Mouse (Mus musculus) stomach, postnatal 0 days (tissue): Measurements from ENCODE around the gene Snx27.

Experiments used
- CTCF ChIP-seq: IDR thresholded peaks from 2 replicates; pipeline ENCODE4 v1.5.1; 2016; ENCODE audit warnings: antibody characterized with exemption, low read depth, mild to moderate bottlenecking, moderate library complexity
- EP300 ChIP-seq: optimal IDR thresholded peaks from 2 replicates; pipeline ENCODE3; 2016; ENCODE audit warnings: antibody characterized with exemption

DNA sequence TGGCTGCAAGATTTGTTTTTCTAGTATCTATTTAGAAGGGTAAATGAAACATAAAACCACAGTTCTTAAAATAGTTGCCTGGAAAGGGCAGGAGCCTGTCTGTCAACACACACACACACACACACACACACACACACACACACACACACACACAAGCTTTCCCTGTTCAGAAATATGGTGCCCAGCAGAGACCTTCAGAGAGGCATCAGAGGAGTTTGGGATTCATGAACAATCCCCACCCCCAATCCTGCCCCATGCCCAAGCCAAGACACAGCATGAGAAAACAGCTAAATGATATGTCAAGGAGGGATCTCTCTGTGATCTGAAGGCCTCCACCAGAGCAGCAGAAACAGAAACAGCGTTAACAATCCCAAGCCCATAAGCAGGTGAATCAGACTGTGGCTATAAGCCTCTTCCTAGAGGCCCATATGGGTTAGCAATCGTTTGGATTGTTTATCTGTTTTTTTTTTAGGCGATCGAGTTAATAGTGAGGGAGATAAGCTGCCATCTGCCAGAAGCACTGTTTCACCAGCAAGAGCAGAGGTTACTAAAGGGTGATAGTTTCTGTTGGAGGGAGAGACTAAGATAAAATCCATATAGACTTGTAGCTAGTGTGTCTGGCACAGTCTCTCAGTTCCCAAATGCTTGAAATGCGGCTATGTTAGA, 108.8 kb downstream of the Snx27 start:
- no peak for TF ChIP-seq CTCF
- no peak for TF ChIP-seq EP300
